Comparison of ENCODE assay signal across 9 mouse cellular contexts in genomic region chr7:118113541-118114297, GRCm38 (mm10). TPM values are rescaled to one million over a fixed set of nuclear protein-coding genes. Genes with fewer than 3 reads are reported as not detected.
DNase-seq lines count a peak whose midpoint lies in the region; ATAC-seq and TF ChIP-seq lines count a peak whose summit lies in the region.
"Had no signal": no experiment of that assay in that cellular context is flagged by ENCODE, and none has a peak within 500 bp of the region (broad histone marks: within the 10 kb centered on the region; RNA-seq: fewer than 3 reads in every experiment).

No protein-coding gene starts in this region.

- H3K4me3 ChIP-seq in heart, postnatal 0 days (ENCODE audit: low read depth, low read length), result peak overlapping the region; percentile 70
- H3K4me3 ChIP-seq in embryonic facial prominence, embryonic 11.5 days (ENCODE audit: low read depth, low read length), result peak overlapping the region; percentile 89
- H3K4me3 ChIP-seq in intestine, embryonic 14.5 days (ENCODE audit: low read depth, low read length), result peak overlapping the region; percentile 93
- H3K4me3 ChIP-seq in midbrain, postnatal 0 days (ENCODE audit: low read depth, low read length), result peak overlapping the region; percentile 91

- peaks cover 37% of the 10 kb centered on the region for H3K4me1 ChIP-seq in heart, postnatal 0 days (ENCODE audit: control insufficient read depth, insufficient read depth)
- H3K4me1 ChIP-seq in embryonic facial prominence, embryonic 11.5 days (ENCODE audit: control insufficient read depth, insufficient read depth, low read length), result no peaks in the 10 kb centered on the region
- H3K4me1 ChIP-seq in intestine, embryonic 14.5 days (replicated peaks; ENCODE audit: control insufficient read depth, insufficient read depth, low read length), result peaks cover 21% of the 10 kb centered on the region; the same call in 1 of the 2 replicates
- peaks cover 13% of the 10 kb centered on the region; the same call in 1 of the 2 replicates for H3K4me1 ChIP-seq in midbrain, postnatal 0 days (ENCODE audit: insufficient read depth, low read length)

- no peak for ATAC-seq in heart, postnatal 0 days (ENCODE audit: insufficient read depth, low read depth)
- no peak for ATAC-seq in embryonic facial prominence, embryonic 11.5 days (replicated peaks; ENCODE audit: insufficient number of reproducible peaks, low FRiP score, low TSS enrichment, low read depth)
- no peak for ATAC-seq in intestine, embryonic 14.5 days (replicated peaks; ENCODE audit: low FRiP score, low TSS enrichment, low read depth)
- ATAC-seq in midbrain, postnatal 0 days (ENCODE audit: low FRiP score), result no peak

- WGBS in heart, postnatal 0 days, result 60% methylated on average over 5 of the region's 5 CpGs
- WGBS in embryonic facial prominence, embryonic 11.5 days, result 66% methylated on average over 5 of the region's 5 CpGs
- 64% methylated on average over 5 of the region's 5 CpGs for WGBS in intestine, embryonic 14.5 days
- 76% methylated on average over 5 of the region's 5 CpGs for WGBS in midbrain, postnatal 0 days

- H3K27me3 ChIP-seq in heart, postnatal 0 days (ENCODE audit: control insufficient read depth, insufficient read depth, low read length), result no peaks in the 10 kb centered on the region
- H3K27me3 ChIP-seq in embryonic facial prominence, embryonic 11.5 days (ENCODE audit: control insufficient read depth, insufficient read depth, low read length), result no peaks in the 10 kb centered on the region
- H3K27me3 ChIP-seq in intestine, embryonic 14.5 days (replicated peaks; ENCODE audit: control insufficient read depth, insufficient read depth, low read length), result no peaks in the 10 kb centered on the region
- no peaks in the 10 kb centered on the region for H3K27me3 ChIP-seq in midbrain, postnatal 0 days (ENCODE audit: insufficient read depth, low read length)

- H3K9me3 ChIP-seq in heart, postnatal 0 days (replicated peaks; ENCODE audit: control insufficient read depth, low read length), result no peaks in the 10 kb centered on the region
- H3K9me3 ChIP-seq in embryonic facial prominence, embryonic 11.5 days (replicated peaks; ENCODE audit: control insufficient read depth, low read length), result no peaks in the 10 kb centered on the region
- H3K9me3 ChIP-seq in intestine, embryonic 14.5 days (ENCODE audit: control insufficient read depth, low read length), result no peaks in the 10 kb centered on the region
- H3K9me3 ChIP-seq in midbrain, postnatal 0 days (ENCODE audit: low read length), result no peaks in the 10 kb centered on the region

- TF ChIP-seq EP300 in heart, postnatal 0 days (IDR thresholded peaks at IDR 0.05; ENCODE audit: low read depth), result no peak

- TF ChIP-seq CTCF in heart, postnatal 0 days (IDR thresholded peaks at IDR 0.05; ENCODE audit: low read depth), result no peak
- no peak for TF ChIP-seq CTCF in midbrain, postnatal 0 days (IDR thresholded peaks at IDR 0.05)

- H3K36me3 ChIP-seq in heart, postnatal 0 days (replicated peaks; ENCODE audit: control insufficient read depth, insufficient read depth, low read length), result peaks cover 70% of the 10 kb centered on the region
- peaks cover 18% of the 10 kb centered on the region for H3K36me3 ChIP-seq in embryonic facial prominence, embryonic 11.5 days (replicated peaks; ENCODE audit: control insufficient read depth, insufficient read depth, low read depth, low read length)
- H3K36me3 ChIP-seq in intestine, embryonic 14.5 days (ENCODE audit: control insufficient read depth, insufficient read depth, low read length), result peaks cover 73% of the 10 kb centered on the region
- peaks cover 14% of the 10 kb centered on the region for H3K36me3 ChIP-seq in midbrain, postnatal 0 days (ENCODE audit: insufficient read depth, low read length)

- DNase-seq in heart, postnatal 0 days (ENCODE audit: low spot score), result no peak
- no peak for DNase-seq in heart, adult 8-10 months (ENCODE audit: low spot score)
- DNase-seq in embryonic facial prominence, embryonic 11.5 days (ENCODE audit: low spot score), result no peak
- no peak for DNase-seq in intestine, embryonic 14.5 days (ENCODE audit: low spot score)
- DNase-seq in midbrain, postnatal 0 days (ENCODE audit: low spot score), result no peak
- DNase-seq in layer of hippocampus, postnatal 36 days, result no peak
- no peak for DNase-seq in urinary bladder, postnatal 14 days (ENCODE audit: low spot score)
- no peak for DNase-seq in cerebellum, adult 9-10 months
- DNase-seq: cerebellum, postnatal 25 days had no signal

- peak overlapping the region; percentile 92 for H3K4me2 ChIP-seq in heart, postnatal 0 days (ENCODE audit: low read depth, low read length)
- H3K4me2 ChIP-seq in embryonic facial prominence, embryonic 11.5 days (ENCODE audit: low read depth, low read length), result peak overlapping the region; percentile 62
- H3K4me2 ChIP-seq in intestine, embryonic 14.5 days (ENCODE audit: low read length), result peak overlapping the region; percentile 94
- H3K4me2 ChIP-seq in midbrain, postnatal 0 days (ENCODE audit: low read depth, low read length, poor library complexity, severe bottlenecking), result peak overlapping the region; percentile 71

- H3K9ac ChIP-seq in heart, postnatal 0 days (replicated peaks; ENCODE audit: low read depth, low read length), result peak overlapping the region; percentile 85
- 0 out of 2 replicates have a peak overlapping the region, but pooled peaks have one; percentile 33 for H3K9ac ChIP-seq in embryonic facial prominence, embryonic 11.5 days (replicated peaks; ENCODE audit: low read length)
- peak overlapping the region; percentile 100 for H3K9ac ChIP-seq in intestine, embryonic 14.5 days (ENCODE audit: low read length)
- 0 out of 2 replicates have a peak overlapping the region, but pooled peaks have one; percentile 14 for H3K9ac ChIP-seq in midbrain, postnatal 0 days (replicated peaks; ENCODE audit: low read length, poor library complexity, severe bottlenecking)

- H3K27ac ChIP-seq in heart, postnatal 0 days (ENCODE audit: low read depth), result 0 out of 2 replicates have a peak overlapping the region, but pooled peaks have one; percentile 13
- no peak overlapping the region for H3K27ac ChIP-seq in embryonic facial prominence, embryonic 11.5 days (replicated peaks; ENCODE audit: low read depth, low read length)
- no peak overlapping the region for H3K27ac ChIP-seq in intestine, embryonic 14.5 days (ENCODE audit: low read depth)
- H3K27ac ChIP-seq in midbrain, postnatal 0 days (ENCODE audit: low read depth, low read length), result no peak overlapping the region

RNA-seq across cellular contexts. Expression of gene Rps15a, which starts 2.3 kb away (rescaled TPM):
- total RNA-seq in heart, postnatal 0 days (2014; rRNA removed; ENCODE audit: low replicate concordance), result 366 and 413 TPM in 2 replicates
- 397 and 415 TPM in 2 replicates for polyA plus RNA-seq in heart, postnatal 0 days (2015; fragmentation: Nextera tagmentation; extraction: Ambion mirVana)
- total RNA-seq in heart, adult 8-10 months (2022), result 100 to 1,000 TPM; 436 to 548 (median 491) TPM
- polyA plus RNA-seq in embryonic facial prominence, embryonic 11.5 days (2014; fragmentation: Nextera tagmentation; extraction: Ambion mirVana), result 746 and 753 TPM in 2 replicates
- polyA plus RNA-seq in intestine, embryonic 14.5 days (2014; fragmentation: Nextera tagmentation; extraction: Ambion mirVana), result 894 and 1,000 TPM in 2 replicates
- total RNA-seq in midbrain, postnatal 0 days (2014; rRNA removed), result 196 and 242 TPM in 2 replicates
- polyA plus RNA-seq in midbrain, postnatal 0 days (2015; fragmentation: Nextera tagmentation; extraction: Ambion mirVana), result 322 and 337 TPM in 2 replicates
- total RNA-seq in layer of hippocampus, postnatal 36 days (2021), result 100 to 1,000 TPM; 370 to 388 TPM

RNA-seq across cellular contexts. Expression of gene Arl6ip1, which starts 15.7 kb away (rescaled TPM):
- total RNA-seq in heart, postnatal 0 days (2014; rRNA removed; ENCODE audit: low replicate concordance), result 125 and 331 TPM in 2 replicates
- 141 and 159 TPM in 2 replicates for polyA plus RNA-seq in heart, postnatal 0 days (2015; fragmentation: Nextera tagmentation; extraction: Ambion mirVana)
- 10 to 100 TPM; 23.2 to 25.6 (median 23.4) TPM for total RNA-seq in heart, adult 8-10 months (2022)
- polyA plus RNA-seq in embryonic facial prominence, embryonic 11.5 days (2014; fragmentation: Nextera tagmentation; extraction: Ambion mirVana), result 450 and 483 TPM in 2 replicates
- polyA plus RNA-seq in intestine, embryonic 14.5 days (2014; fragmentation: Nextera tagmentation; extraction: Ambion mirVana), result 323 and 348 TPM in 2 replicates
- total RNA-seq in midbrain, postnatal 0 days (2014; rRNA removed), result 444 and 461 TPM in 2 replicates
- polyA plus RNA-seq in midbrain, postnatal 0 days (2015; fragmentation: Nextera tagmentation; extraction: Ambion mirVana), result 651 and 727 TPM in 2 replicates
- total RNA-seq in layer of hippocampus, postnatal 36 days (2021), result 100 to 1,000 TPM; 298 to 300 TPM

Comparison
In these comparisons a context has a peak if more than half of its experiments do, and no peak if none do; other contexts are left out.
1. H3K9ac ChIP-seq: peak in every context shown above with its lines; median percentile 100 in intestine, embryonic 14.5 days; 85 in heart, postnatal 0 days; 33 in embryonic facial prominence, embryonic 11.5 days; 14 in midbrain, postnatal 0 days.